Mouse (Mus musculus) stomach, embryonic 16.5 days (tissue): ENCODE results near the gene H3f3b. TPM values are rescaled to one million over a fixed set of nuclear protein-coding genes. Genes with fewer than 3 reads are reported as not detected.
A peak's percentile ranks its signal among the peaks of the same experiment; 100 is the strongest.

ENCODE experiments used
- ATAC-seq: fragments of 200-750 bp; cut with Nextera tagmentation; 2 replicates; pipeline ENCODE4 v1.8.0; 2017; ENCODE audit warnings: moderate number of reproducible peaks, moderate TSS enrichment; ENCODE audit not compliant: insufficient read depth, low FRiP score
- H3K27ac ChIP-seq: fragments of 300-500 bp; sonication (generic); 2 replicates; pipeline ENCODE4 v1.5.1; 2014; ENCODE audit warnings: low read length
- H3K27me3 ChIP-seq: fragments of 300-500 bp; sonication (generic); 2 replicates; pipeline ENCODE4 v1.6.1; 2014; ENCODE audit warnings: low read length, control low read depth, mixed read lengths; ENCODE audit not compliant: control insufficient read depth, insufficient read depth
- H3K36me3 ChIP-seq: fragments of 300-500 bp; sonication (generic); 2 replicates; pipeline ENCODE4 v1.6.1; 2014; ENCODE audit warnings: low read length; ENCODE audit not compliant: control insufficient read depth, insufficient read depth
- H3K4me1 ChIP-seq: fragments of 300-500 bp; sonication (generic); 2 replicates; pipeline ENCODE4 v1.6.1; 2014; ENCODE audit warnings: low read length, control low read depth, mixed read lengths; ENCODE audit not compliant: control insufficient read depth, insufficient read depth
- H3K4me2 ChIP-seq: fragments of 300-500 bp; sonication (generic); 2 replicates; pipeline ENCODE4 v1.6.1; 2014; ENCODE audit warnings: low read depth, low read length, mixed read lengths
- H3K4me3 ChIP-seq: fragments of 300-500 bp; sonication (generic); replicated peaks from 2 replicates; pipeline ENCODE4 v1.5.1; 2014; ENCODE audit warnings: mild to moderate bottlenecking, low read length
- H3K9ac ChIP-seq: fragments of 300-500 bp; sonication (generic); 2 replicates; pipeline ENCODE4 v1.6.1; 2014; ENCODE audit warnings: low read length
- H3K9me3 ChIP-seq: fragments of 300-500 bp; sonication (generic); replicated peaks from 2 replicates; pipeline ENCODE4 v1.6.1; 2016; ENCODE audit warnings: low read length, control low read depth; ENCODE audit not compliant: control insufficient read depth
- WGBS: fragments of 180-500 bp; shearing (Covaris S2); extraction: QIAGEN DNeasy Blood & Tissue Kit; methylation state at CpG from one replicate; pipeline ENCODE4 v1.1.7; 2014; 5-methylcytosine and 5-hydroxymethylcytosine counted together
- polyA plus RNA-seq: library from polyadenylated mRNA; unstranded; fragments of >200 nt; fragmentation: Nextera tagmentation; extraction: Ambion mirVana; gene quantifications from 2 replicates; pipeline ENCODE4 v1.2.1, GENCODE M21; 2015

H3f3b gene
- polyA plus RNA-seq, 1 experiment from 2014 or later: 1,592 TPM

DNA sequence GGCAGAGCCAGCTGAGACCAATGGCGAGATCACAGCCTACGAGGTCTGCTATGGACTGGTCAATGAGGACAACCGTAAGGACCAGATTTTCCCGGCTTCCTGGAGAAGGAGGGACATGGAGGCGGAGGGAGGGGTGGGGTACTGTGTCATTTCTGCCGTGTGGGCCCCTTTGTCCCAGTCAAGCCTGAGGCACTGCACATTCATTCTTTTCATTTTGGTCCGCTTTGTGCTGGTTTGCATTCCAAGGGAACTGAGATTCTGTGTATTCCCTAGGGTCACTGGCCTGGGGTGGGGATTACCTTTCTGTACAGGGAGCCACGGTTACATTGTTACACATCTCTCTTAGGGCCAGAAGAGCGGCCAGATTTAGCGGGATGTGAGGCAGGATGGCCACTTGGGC lies 27.2 kb downstream of the H3f3b start:
- WGBS: 45% methylated on average over 10 of the region's 10 CpGs

GRCm38 (mm10) chr11:115999538-116000143 lies 28.1 kb downstream of the H3f3b start:
- H3K36me3 ChIP-seq: no peaks in the 10 kb centered on the region
- H3K27me3 ChIP-seq: no peaks in the 10 kb centered on the region
- no peak overlapping the region for H3K4me3 ChIP-seq
- 0 out of 2 replicates have a peak overlapping the region, but pooled peaks have one; percentile 23 for H3K9ac ChIP-seq
- no peak for ATAC-seq
- H3K27ac ChIP-seq: no peak overlapping the region
- 13% methylated on average over 14 of the region's 14 CpGs for WGBS
- H3K4me2 ChIP-seq: no peak overlapping the region
- peaks cover 6% of the 10 kb centered on the region; the same call in 1 of the 2 replicates for H3K4me1 ChIP-seq
- no peaks in the 10 kb centered on the region for H3K9me3 ChIP-seq

More for the DNA sequence above, 27.2 kb downstream of the H3f3b start:
- Histone ChIP-seq H3K4me3 (no peak overlapping the region), H3K27me3 (no peaks in the 10 kb centered on the region), H3K4me2 (no peak overlapping the region), H3K4me1 (peaks cover 8% of the 10 kb centered on the region; the same call in 1 of the 2 replicates), H3K9ac (no peak overlapping the region), H3K36me3 (no peaks in the 10 kb centered on the region), H3K9me3 (no peaks in the 10 kb centered on the region), H3K27ac (no peak overlapping the region)
- no peak for ATAC-seq

DNA sequence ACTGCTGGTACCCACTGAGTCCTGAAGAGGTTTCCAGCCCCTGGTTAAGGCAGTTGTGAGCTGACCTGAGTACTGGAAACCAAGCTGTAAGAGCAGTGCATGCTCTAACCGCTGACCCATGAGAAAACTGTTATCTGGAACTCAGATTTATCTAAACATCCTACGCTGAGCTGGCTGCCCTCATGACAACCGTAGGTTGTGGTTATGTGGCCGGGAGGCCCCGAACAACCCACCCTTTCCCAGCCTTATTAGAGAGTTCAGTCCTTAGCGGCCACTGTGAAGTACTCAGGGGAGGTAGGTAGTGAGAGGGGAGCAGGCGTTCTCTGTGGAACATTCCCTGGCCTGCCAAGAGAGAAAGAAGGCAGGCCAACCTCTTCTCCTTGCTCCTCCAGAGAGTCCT lies 28.7 kb downstream of the H3f3b start:
- Histone ChIP-seq H3K9me3 (no peaks in the 10 kb centered on the region), H3K27ac (no peak overlapping the region), H3K4me1 (0 out of 2 replicates have a peak, but pooled peaks cover under 1% of the 10 kb centered on the region), H3K36me3 (no peaks in the 10 kb centered on the region), H3K4me3 (no peak overlapping the region), H3K4me2 (no peak overlapping the region), H3K9ac (no peak overlapping the region), H3K27me3 (no peaks in the 10 kb centered on the region)
- WGBS: 57% methylated on average over 7 of the region's 7 CpGs
- ATAC-seq: no peak

DNA sequence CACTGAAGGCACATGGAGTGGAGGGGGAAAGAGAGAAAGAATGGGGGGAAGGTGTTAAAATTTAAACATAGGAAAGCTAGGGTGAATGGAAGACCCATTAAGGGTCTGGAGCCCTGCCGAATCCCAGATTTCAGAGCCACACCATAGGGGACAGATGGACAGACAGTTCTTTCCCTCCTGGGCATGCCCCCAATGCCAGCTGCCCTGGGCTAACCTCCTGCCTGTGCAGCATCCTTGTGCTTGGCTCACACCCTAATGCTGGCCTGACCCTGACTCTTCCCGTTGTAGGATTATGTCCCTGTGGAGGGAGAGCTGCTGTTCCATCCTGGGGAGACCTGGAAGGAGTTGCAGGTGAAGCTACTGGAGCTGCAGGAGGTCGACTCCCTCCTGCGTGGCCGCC lies 30.1 kb downstream of the H3f3b start:
- no peaks in the 10 kb centered on the region for H3K9me3 ChIP-seq
- no peaks in the 10 kb centered on the region for H3K4me1 ChIP-seq
- H3K9ac ChIP-seq: no peak overlapping the region
- 74% methylated on average over 5 of the region's 5 CpGs for WGBS
- no peaks in the 10 kb centered on the region for H3K27me3 ChIP-seq
- no peak overlapping the region for H3K4me3 ChIP-seq
- H3K27ac ChIP-seq: no peak overlapping the region
- no peaks in the 10 kb centered on the region for H3K36me3 ChIP-seq
- no peak overlapping the region for H3K4me2 ChIP-seq
- ATAC-seq: no peak

DNA sequence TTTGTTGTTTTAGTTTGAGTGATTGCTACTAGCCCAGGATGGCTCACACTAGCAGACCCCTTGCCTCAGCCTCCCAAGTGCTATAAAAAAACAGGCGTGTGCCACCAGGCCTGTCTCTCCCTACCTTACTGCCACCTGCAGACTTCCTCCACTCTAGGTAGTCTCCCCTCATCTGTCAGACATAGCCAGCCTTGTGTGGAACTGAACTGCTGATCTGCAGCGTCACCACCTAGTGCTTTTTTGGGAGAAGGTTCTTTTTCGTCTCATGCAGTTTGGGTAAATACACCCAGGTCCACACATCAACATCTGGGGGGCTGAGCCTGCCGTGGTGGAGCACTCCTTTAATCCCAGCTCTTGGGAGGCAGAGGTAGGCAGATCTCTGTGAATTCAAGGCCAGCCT lies 30.7 kb downstream of the H3f3b start:
- Histone ChIP-seq H3K27ac (no peak overlapping the region), H3K4me2 (no peak overlapping the region), H3K4me3 (no peak overlapping the region), H3K27me3 (no peaks in the 10 kb centered on the region), H3K36me3 (no peaks in the 10 kb centered on the region), H3K9me3 (no peaks in the 10 kb centered on the region), H3K4me1 (no peaks in the 10 kb centered on the region), H3K9ac (no peak overlapping the region)
- WGBS: 67% methylated on average over 4 of the region's 4 CpGs
- no peak for ATAC-seq

DNA sequence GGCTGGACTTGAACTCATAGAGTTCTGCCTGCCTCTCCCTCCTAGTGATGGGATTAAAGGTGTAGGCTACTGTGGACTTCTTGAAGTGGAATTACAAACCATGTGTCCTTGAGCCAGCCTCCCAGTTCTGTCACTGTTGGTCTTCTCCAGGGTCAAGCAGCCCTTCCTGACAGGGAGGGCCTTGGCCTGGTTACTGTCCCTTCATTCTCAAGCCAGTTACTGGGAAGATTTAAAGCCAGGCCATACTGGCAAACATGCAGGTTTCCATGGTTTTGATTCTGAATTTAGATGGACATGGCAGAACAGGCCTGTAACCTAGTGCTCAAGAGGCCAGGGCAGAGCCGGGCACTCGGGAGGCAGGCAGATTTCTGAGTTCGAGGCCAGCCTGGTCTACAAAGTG lies 32.5 kb downstream of the H3f3b start:
- no peaks in the 10 kb centered on the region for H3K4me1 ChIP-seq
- H3K9ac ChIP-seq: no peak overlapping the region
- no peak overlapping the region for H3K27ac ChIP-seq
- H3K36me3 ChIP-seq: no peaks in the 10 kb centered on the region
- H3K27me3 ChIP-seq: no peaks in the 10 kb centered on the region
- H3K4me2 ChIP-seq: no peak overlapping the region
- H3K4me3 ChIP-seq: no peak overlapping the region
- WGBS: 94% methylated on average over 3 of the region's 3 CpGs
- H3K9me3 ChIP-seq: no peaks in the 10 kb centered on the region
- no peak for ATAC-seq

GRCm38 (mm10) chr11:115992098-115992497 lies 35.7 kb downstream of the H3f3b start:
- Histone ChIP-seq H3K27ac (no peak overlapping the region), H3K9me3 (no peaks in the 10 kb centered on the region), H3K36me3 (no peaks in the 10 kb centered on the region), H3K4me2 (no peak overlapping the region), H3K4me1 (no peaks in the 10 kb centered on the region), H3K4me3 (no peak overlapping the region), H3K27me3 (no peaks in the 10 kb centered on the region), H3K9ac (no peak overlapping the region)
- no peak for ATAC-seq
- WGBS: 56% methylated on average over 4 of the region's 4 CpGs

DNA sequence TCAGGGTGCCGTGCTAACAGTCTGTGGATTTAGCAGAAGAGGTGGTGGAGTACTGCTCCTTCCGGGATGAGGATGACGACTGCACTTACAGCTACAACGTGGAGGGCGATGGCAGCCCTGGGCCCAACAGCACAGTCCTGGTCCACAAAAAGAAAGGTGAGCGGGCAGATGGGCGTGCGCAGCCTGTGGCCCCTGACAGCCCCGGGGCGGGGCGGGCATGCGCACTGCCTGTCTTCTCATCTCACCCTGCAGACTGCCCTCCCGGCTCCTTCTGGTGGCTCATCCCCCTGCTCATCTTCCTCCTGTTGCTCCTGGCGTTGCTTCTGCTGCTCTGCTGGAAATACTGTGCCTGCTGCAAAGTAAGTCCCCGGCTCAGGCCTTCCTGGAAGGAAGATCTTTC lies 38.1 kb downstream of the H3f3b start:
- Histone ChIP-seq H3K4me3 (peak overlapping the region; percentile 22; the same call in 1 of the 2 replicates), H3K9ac (no peak overlapping the region; the same call in 1 of the 2 replicates), H3K27ac (no peak overlapping the region), H3K9me3 (no peaks in the 10 kb centered on the region), H3K4me2 (no peak overlapping the region), H3K4me1 (no peaks in the 10 kb centered on the region), H3K36me3 (no peaks in the 10 kb centered on the region), H3K27me3 (no peaks in the 10 kb centered on the region)
- WGBS: 38% methylated on average over 15 of the region's 15 CpGs
- no peak for ATAC-seq

DNA sequence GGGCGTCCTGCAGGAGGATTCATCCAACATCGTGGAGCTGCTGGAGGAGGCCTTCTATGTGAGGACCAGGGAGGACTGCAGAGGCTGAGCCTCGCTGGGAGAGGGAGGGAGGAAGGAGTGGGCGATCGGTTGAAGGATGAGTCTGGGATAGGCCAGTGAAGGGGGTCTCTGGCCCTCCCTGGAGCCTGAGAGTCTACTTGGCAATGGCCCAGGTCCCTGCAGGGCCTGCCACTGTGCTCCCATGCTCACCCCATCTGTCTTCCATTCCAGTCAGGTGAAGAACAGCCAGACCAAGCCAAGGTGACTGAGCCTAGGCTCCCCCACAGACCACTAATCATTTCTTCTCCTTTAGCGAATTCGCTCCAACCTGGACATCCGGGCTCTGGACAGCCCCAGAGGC lies 44.5 kb downstream of the H3f3b start:
- Histone ChIP-seq H3K4me2 (no peak overlapping the region), H3K4me1 (no peaks in the 10 kb centered on the region), H3K9me3 (no peaks in the 10 kb centered on the region), H3K27ac (no peak overlapping the region), H3K9ac (no peak overlapping the region), H3K36me3 (no peaks in the 10 kb centered on the region), H3K4me3 (no peak overlapping the region), H3K27me3 (no peaks in the 10 kb centered on the region)
- no peak for ATAC-seq
- 77% methylated on average over 8 of the region's 8 CpGs for WGBS
